Mouse (Mus musculus): ENCODE measurements at regions not wholly inside any gene's neighbourhood (a gene's known extent, or its start where the extent isn't known, plus 50 kb on each side); places are given as distances from the start of the nearest gene placed in this dataset.

DNA sequence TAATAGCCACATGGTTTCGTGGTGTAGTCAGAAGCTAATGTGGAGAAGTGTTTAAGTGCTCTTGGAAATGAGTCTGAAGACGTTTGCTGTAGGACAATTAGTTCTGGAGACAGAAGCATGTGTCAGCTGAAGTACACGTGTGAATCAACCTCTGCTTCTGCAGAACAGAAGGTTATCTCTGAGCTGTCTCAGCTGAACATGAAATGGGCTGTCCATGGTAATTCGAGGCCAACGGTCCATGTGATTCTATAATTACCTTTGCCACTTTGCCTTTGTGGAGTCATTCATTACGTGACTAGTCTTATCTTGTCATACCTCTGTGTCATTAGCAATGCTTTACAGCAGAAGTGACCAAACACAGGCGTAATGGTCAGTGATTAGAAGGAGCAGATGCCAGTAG is 295.6 kb upstream of the Veph1 start:
- peaks cover 0 to 5% of the 10 kb centered on the region in 2 experiments; a peak in 2 of 4 replicates for H3K4me1 ChIP-seq (ENCODE audit: control insufficient read depth in 2 of 2, insufficient read depth in 2 of 2, low read length in 2 of 2)
- no peak for ATAC-seq (ENCODE audit: insufficient number of reproducible peaks, insufficient read depth, low FRiP score, low read depth)

DNA sequence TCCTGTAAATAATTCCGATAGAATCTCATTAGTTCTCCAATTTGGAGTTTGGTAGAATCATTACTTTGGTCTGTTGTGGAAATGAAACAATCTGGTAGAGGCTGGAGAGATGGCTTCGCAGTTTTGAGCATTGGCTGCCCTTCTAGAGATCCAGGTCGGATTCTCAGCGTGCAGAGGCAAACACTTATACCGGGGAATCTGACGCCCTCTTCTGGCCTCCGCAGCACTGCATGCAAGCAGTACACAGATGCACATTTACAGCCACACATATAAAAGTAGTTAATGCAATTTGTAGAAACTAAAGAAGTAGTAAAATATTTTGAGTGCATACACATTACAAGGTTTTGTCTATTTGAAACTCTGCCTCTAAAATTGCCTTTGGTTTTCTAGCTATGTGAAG is 294.1 kb upstream of the Veph1 start:
- no peaks in the 10 kb centered on the region for H3K36me3 ChIP-seq (ENCODE audit: control insufficient read depth, insufficient read depth, low read length)
- no peak overlapping the region for H3K9ac ChIP-seq (ENCODE audit: low read length)
- peaks cover 0 to 5% of the 10 kb centered on the region in 2 experiments; a peak in 2 of 4 replicates for H3K4me1 ChIP-seq (ENCODE audit: control insufficient read depth in 2 of 2, insufficient read depth in 2 of 2, low read length in 2 of 2)
- H3K27ac ChIP-seq (replicated peaks in 1 of 2; ENCODE audit: control insufficient read depth in 1 of 2, insufficient read depth in 1 of 2, low read depth in 2 of 2, low read length in 2 of 2) = no peak overlapping the region
- ATAC-seq (ENCODE audit: insufficient number of reproducible peaks, insufficient read depth, low FRiP score, low read depth) = no peak
- WGBS = 60% methylated on average over 7 of the region's 7 CpGs
- no peaks in the 10 kb centered on the region for H3K9me3 ChIP-seq (ENCODE audit: control insufficient read depth, low read length)
- H3K4me3 ChIP-seq (ENCODE audit: control insufficient read depth in 1 of 2, insufficient read depth in 1 of 2, low read depth in 1 of 2, low read length in 2 of 2) = no peak overlapping the region
- no peak overlapping the region for H3K4me2 ChIP-seq (ENCODE audit: low read length)
- no peaks in the 10 kb centered on the region for H3K27me3 ChIP-seq (ENCODE audit: control insufficient read depth, insufficient read depth, low read length)

More for the DNA sequence above, 295.6 kb upstream of the Veph1 start:
- H3K9me3 ChIP-seq (ENCODE audit: control insufficient read depth, low read length) = no peaks in the 10 kb centered on the region
- no peaks in the 10 kb centered on the region for H3K36me3 ChIP-seq (ENCODE audit: control insufficient read depth, insufficient read depth, low read length)
- no peak overlapping the region for H3K4me3 ChIP-seq (ENCODE audit: control insufficient read depth in 1 of 2, insufficient read depth in 1 of 2, low read depth in 1 of 2, low read length in 2 of 2)
- no peaks in the 10 kb centered on the region for H3K27me3 ChIP-seq (ENCODE audit: control insufficient read depth, insufficient read depth, low read length)
- H3K4me2 ChIP-seq (ENCODE audit: low read length) = no peak overlapping the region
- H3K27ac ChIP-seq (replicated peaks in 1 of 2; ENCODE audit: control insufficient read depth in 1 of 2, insufficient read depth in 1 of 2, low read depth in 2 of 2, low read length in 2 of 2) = no peak overlapping the region
- WGBS = 17% methylated on average over 7 of the region's 7 CpGs
- H3K9ac ChIP-seq (ENCODE audit: low read length) = no peak overlapping the region

DNA sequence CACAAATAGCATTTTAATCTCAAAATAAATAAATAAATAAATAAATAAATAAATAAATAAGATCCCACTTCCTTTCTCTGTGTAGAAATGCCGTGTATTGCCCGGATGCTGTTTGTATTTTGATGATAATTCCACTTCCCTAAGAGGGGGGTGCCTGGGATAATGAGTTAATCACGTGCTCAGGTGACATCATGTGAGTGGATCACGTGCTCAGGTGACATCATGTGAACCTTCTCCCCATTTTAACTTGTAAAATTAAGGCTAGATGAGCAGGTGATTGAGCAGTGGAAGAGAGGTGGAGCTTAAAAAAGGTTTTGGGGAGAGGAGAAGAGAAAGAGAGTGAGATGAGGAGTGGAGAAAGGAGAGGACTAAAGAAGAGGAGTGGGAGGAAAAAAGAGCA is 292.8 kb upstream of the Veph1 start:
- H3K36me3 ChIP-seq (ENCODE audit: control insufficient read depth, insufficient read depth, low read length) = no peaks in the 10 kb centered on the region
- no peak overlapping the region for H3K9ac ChIP-seq (ENCODE audit: low read length)
- H3K27me3 ChIP-seq (ENCODE audit: control insufficient read depth, insufficient read depth, low read length) = no peaks in the 10 kb centered on the region
- H3K4me2 ChIP-seq (ENCODE audit: low read length) = no peak overlapping the region
- H3K27ac ChIP-seq (replicated peaks in 1 of 2; ENCODE audit: control insufficient read depth in 1 of 2, insufficient read depth in 1 of 2, low read depth in 2 of 2, low read length in 2 of 2) = no peak overlapping the region
- H3K4me3 ChIP-seq (ENCODE audit: control insufficient read depth in 1 of 2, insufficient read depth in 1 of 2, low read depth in 1 of 2, low read length in 2 of 2) = no peak overlapping the region
- no peak for ATAC-seq (ENCODE audit: insufficient number of reproducible peaks, insufficient read depth, low FRiP score, low read depth)
- H3K9me3 ChIP-seq (ENCODE audit: control insufficient read depth, low read length) = no peaks in the 10 kb centered on the region
- H3K4me1 ChIP-seq (ENCODE audit: control insufficient read depth in 2 of 2, insufficient read depth in 2 of 2, low read length in 2 of 2) = peaks cover 0 to 5% of the 10 kb centered on the region in 2 experiments; a peak in 2 of 4 replicates
- WGBS = 88% methylated on average over 4 of the region's 4 CpGs

DNA sequence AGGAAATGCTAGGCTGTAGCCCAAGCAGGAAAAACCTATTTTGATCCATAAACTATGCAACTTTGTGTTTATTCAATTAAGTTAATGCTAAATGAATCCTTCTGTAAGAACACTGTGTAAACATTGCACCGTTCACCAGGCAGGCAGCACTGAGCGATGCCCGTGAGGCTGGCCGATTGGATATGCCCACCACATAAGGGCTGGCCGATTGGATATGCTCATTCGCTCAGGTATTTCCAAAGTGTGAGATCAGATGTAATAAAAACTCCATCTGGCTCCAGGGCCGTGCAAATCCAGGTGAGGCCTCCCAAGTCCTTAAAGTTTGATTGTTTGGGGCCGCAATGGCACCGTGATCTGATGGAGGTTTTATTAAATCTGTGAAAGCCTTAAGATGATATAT is 288.2 kb upstream of the Veph1 start:
- H3K4me2 ChIP-seq (ENCODE audit: low read length) = no peak overlapping the region
- no peaks in the 10 kb centered on the region for H3K9me3 ChIP-seq (ENCODE audit: control insufficient read depth, low read length)
- H3K27ac ChIP-seq (replicated peaks in 1 of 2; ENCODE audit: control insufficient read depth in 1 of 2, insufficient read depth in 1 of 2, low read depth in 2 of 2, low read length in 2 of 2) = no peak overlapping the region
- H3K4me1 ChIP-seq (ENCODE audit: control insufficient read depth in 2 of 2, insufficient read depth in 2 of 2, low read length in 2 of 2) = no peaks in the 10 kb centered on the region
- H3K4me3 ChIP-seq (ENCODE audit: control insufficient read depth in 1 of 2, insufficient read depth in 1 of 2, low read depth in 1 of 2, low read length in 2 of 2) = no peak overlapping the region
- 88% methylated on average over 9 of the region's 9 CpGs for WGBS
- no peak for ATAC-seq (ENCODE audit: insufficient number of reproducible peaks, insufficient read depth, low FRiP score, low read depth)
- H3K27me3 ChIP-seq (ENCODE audit: control insufficient read depth, insufficient read depth, low read length) = no peaks in the 10 kb centered on the region
- no peaks in the 10 kb centered on the region for H3K36me3 ChIP-seq (ENCODE audit: control insufficient read depth, insufficient read depth, low read length)
- no peak overlapping the region for H3K9ac ChIP-seq (ENCODE audit: low read length)

DNA sequence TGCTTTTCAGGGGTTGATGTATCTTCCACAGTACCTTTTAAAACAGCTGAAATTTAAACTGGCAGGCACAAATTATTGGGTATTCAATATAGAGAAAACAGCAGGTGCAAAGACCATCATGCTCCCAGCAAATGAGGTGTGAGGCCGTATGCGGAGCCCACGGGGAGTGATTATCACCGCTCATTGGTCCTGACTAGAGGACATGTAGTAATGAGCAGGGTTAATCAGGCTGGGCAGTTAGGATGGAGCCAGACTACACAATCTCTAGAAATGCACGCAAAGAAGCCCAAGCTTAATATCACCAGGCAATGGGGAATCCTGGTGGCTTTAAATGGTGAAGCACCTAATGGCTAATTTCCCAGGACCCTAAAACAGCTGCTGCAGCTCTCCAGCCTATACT is 287.5 kb upstream of the Veph1 start:
- Histone ChIP-seq H3K4me3 (ENCODE audit: control insufficient read depth in 1 of 2, insufficient read depth in 1 of 2, low read depth in 1 of 2, low read length in 2 of 2) (no peak overlapping the region), H3K9me3 (ENCODE audit: control insufficient read depth, low read length) (no peaks in the 10 kb centered on the region), H3K27ac (replicated peaks in 1 of 2; ENCODE audit: control insufficient read depth in 1 of 2, insufficient read depth in 1 of 2, low read depth in 2 of 2, low read length in 2 of 2) (no peak overlapping the region), H3K4me1 (ENCODE audit: control insufficient read depth in 2 of 2, insufficient read depth in 2 of 2, low read length in 2 of 2) (no peaks in the 10 kb centered on the region), H3K4me2 (ENCODE audit: low read length) (no peak overlapping the region), H3K27me3 (ENCODE audit: control insufficient read depth, insufficient read depth, low read length) (no peaks in the 10 kb centered on the region), H3K36me3 (ENCODE audit: control insufficient read depth, insufficient read depth, low read length) (no peaks in the 10 kb centered on the region), H3K9ac (ENCODE audit: low read length) (no peak overlapping the region)
- WGBS = 97% methylated on average over 5 of the region's 5 CpGs
- no peak for ATAC-seq (ENCODE audit: insufficient number of reproducible peaks, insufficient read depth, low FRiP score, low read depth)

DNA sequence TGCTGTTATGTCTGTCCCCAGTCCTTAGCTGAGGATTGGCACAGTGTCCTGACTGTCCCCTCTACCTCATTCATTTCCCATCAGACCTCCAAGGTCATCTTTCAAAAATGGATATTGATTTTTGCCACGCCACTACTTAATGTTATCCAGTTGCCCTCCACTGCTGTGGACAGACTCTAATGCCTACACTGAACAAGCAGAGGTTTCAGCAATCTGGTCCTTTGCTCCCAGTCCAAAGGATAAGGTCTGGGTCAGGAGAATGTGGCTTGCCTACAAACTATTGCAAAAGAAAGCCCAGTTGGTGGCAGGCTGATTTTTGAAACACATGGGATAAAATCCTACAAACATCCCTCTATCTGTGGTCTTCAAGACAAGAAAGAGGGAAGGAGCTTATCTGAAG is 280.0 kb upstream of the Veph1 start:
- Histone ChIP-seq H3K36me3 (ENCODE audit: control insufficient read depth, insufficient read depth, low read length) (no peaks in the 10 kb centered on the region), H3K4me1 (ENCODE audit: control insufficient read depth in 2 of 2, insufficient read depth in 2 of 2, low read length in 2 of 2) (no peaks in the 10 kb centered on the region), H3K27ac (replicated peaks in 1 of 2; ENCODE audit: control insufficient read depth in 1 of 2, insufficient read depth in 1 of 2, low read depth in 2 of 2, low read length in 2 of 2) (no peak overlapping the region), H3K9ac (ENCODE audit: low read length) (no peak overlapping the region), H3K4me3 (ENCODE audit: control insufficient read depth in 1 of 2, insufficient read depth in 1 of 2, low read depth in 1 of 2, low read length in 2 of 2) (no peak overlapping the region), H3K4me2 (ENCODE audit: low read length) (no peak overlapping the region), H3K27me3 (ENCODE audit: control insufficient read depth, insufficient read depth, low read length) (no peaks in the 10 kb centered on the region), H3K9me3 (ENCODE audit: control insufficient read depth, low read length) (no peaks in the 10 kb centered on the region)
- WGBS = 86% methylated on average over 1 of the region's 1 CpGs
- ATAC-seq (ENCODE audit: insufficient number of reproducible peaks, insufficient read depth, low FRiP score, low read depth) = no peak

DNA sequence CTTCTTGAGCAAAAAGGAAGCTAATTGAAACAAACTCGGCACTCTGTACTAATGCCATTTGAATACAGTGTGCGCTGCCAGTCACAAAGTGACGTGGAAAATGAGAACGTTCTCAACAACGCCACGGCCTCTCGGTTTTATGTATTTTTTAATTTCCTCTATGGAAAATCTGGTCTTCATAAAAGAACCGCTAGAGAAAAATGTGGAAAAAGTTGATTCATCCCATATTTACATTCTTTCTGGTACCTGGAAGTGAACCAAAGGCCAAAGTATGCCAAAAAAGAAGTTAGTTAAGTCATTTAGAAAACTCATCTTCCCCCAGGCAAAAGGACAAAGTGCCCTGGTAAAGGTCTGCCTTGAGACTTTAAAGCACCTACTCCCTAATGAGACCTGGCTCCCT is 277.7 kb upstream of the Veph1 start:
- no peak for ATAC-seq (ENCODE audit: insufficient number of reproducible peaks, insufficient read depth, low FRiP score, low read depth)
- no peak overlapping the region for H3K9ac ChIP-seq (ENCODE audit: low read length)
- H3K36me3 ChIP-seq (ENCODE audit: control insufficient read depth, insufficient read depth, low read length) = no peaks in the 10 kb centered on the region
- H3K27ac ChIP-seq (replicated peaks in 1 of 2; ENCODE audit: control insufficient read depth in 1 of 2, insufficient read depth in 1 of 2, low read depth in 2 of 2, low read length in 2 of 2) = no peak overlapping the region
- 86% methylated on average over 8 of the region's 8 CpGs for WGBS
- H3K4me3 ChIP-seq (ENCODE audit: control insufficient read depth in 1 of 2, insufficient read depth in 1 of 2, low read depth in 1 of 2, low read length in 2 of 2) = no peak overlapping the region
- H3K9me3 ChIP-seq (ENCODE audit: control insufficient read depth, low read length) = no peaks in the 10 kb centered on the region
- no peaks in the 10 kb centered on the region for H3K27me3 ChIP-seq (ENCODE audit: control insufficient read depth, insufficient read depth, low read length)
- H3K4me1 ChIP-seq (ENCODE audit: control insufficient read depth in 2 of 2, insufficient read depth in 2 of 2, low read length in 2 of 2) = no peaks in the 10 kb centered on the region
- H3K4me2 ChIP-seq (ENCODE audit: low read length) = no peak overlapping the region

DNA sequence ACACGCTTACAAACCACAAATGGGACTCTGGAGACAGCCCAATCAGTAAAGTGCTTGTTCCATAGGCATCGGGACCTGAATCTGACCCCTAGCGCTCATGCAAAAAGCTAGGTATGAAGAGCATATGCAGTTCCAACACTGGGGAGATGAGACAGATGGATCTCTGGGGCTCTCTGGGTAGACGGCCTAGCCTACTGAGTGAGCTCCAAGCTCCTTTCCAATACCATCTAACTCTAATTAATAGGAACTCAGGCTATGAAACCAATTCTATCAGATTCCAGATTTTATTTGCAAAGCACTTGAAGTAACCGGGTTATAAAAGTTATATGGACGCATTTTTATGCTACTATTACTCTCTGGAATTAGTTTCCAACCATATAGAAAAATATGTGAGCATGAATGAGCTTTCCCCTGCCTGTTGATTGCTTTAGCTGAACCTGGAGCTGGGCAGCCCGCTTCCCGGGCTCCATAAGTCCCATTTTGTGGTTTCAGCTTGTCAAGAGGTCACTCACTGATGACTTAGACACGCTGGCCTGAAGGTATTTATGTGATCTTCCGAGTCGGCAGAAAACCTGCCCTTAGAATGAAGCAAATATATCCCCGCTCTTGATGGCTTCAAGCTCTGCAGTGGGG is 276.4 kb upstream of the Veph1 start:
- Histone ChIP-seq H3K27me3 (ENCODE audit: control insufficient read depth, insufficient read depth, low read length) (no peaks in the 10 kb centered on the region), H3K4me2 (ENCODE audit: low read length) (no peak overlapping the region), H3K4me1 (ENCODE audit: control insufficient read depth in 2 of 2, insufficient read depth in 2 of 2, low read length in 2 of 2) (no peaks in the 10 kb centered on the region), H3K9ac (ENCODE audit: low read length) (no peak overlapping the region), H3K4me3 (ENCODE audit: control insufficient read depth in 1 of 2, insufficient read depth in 1 of 2, low read depth in 1 of 2, low read length in 2 of 2) (no peak overlapping the region), H3K9me3 (ENCODE audit: control insufficient read depth, low read length) (no peaks in the 10 kb centered on the region), H3K27ac (replicated peaks in 1 of 2; ENCODE audit: control insufficient read depth in 1 of 2, insufficient read depth in 1 of 2, low read depth in 2 of 2, low read length in 2 of 2) (no peak overlapping the region), H3K36me3 (ENCODE audit: control insufficient read depth, insufficient read depth, low read length) (no peaks in the 10 kb centered on the region)
- ATAC-seq (ENCODE audit: insufficient number of reproducible peaks, insufficient read depth, low FRiP score, low read depth) = no peak
- 86% methylated on average over 12 of the region's 12 CpGs for WGBS

Measured in heart, embryonic 14.5 days (tissue).